8 mouse cellular contexts compared by ENCODE assay signal in genomic region chr6:144644711-144645110, GRCm38 (mm10).
A peak's percentile ranks its signal among the peaks of the same experiment; 100 is the strongest.
DNase-seq lines count a peak whose midpoint lies in the region; ATAC-seq and TF ChIP-seq lines count a peak whose summit lies in the region.

No protein-coding gene starts in this region.

- H3K36me3 ChIP-seq in heart, adult 2 months (ENCODE audit: control insufficient read depth, insufficient read depth, low read length) = no peaks in the 10 kb centered on the region
- no peaks in the 10 kb centered on the region for H3K36me3 ChIP-seq in heart, embryonic 10.5 days
- H3K36me3 ChIP-seq in CH12.LX (replicated peaks in 1 of 2; ENCODE audit: control insufficient read depth in 1 of 2, insufficient read depth in 1 of 2, low read length in 1 of 2) = no peaks in the 10 kb centered on the region
- H3K36me3 ChIP-seq in forebrain, embryonic 12.5 days (replicated peaks) = no peaks in the 10 kb centered on the region

- TF ChIP-seq POLR2A in heart, adult 2 months (IDR thresholded peaks at IDR 0.05; ENCODE audit: insufficient read depth, low read depth, low read length) = no peak
- no peak for TF ChIP-seq POLR2A in CH12.LX (IDR thresholded peaks at IDR 0.05; ENCODE audit: low read depth, low read length)

- H3K79me2 ChIP-seq in heart, adult 2 months (replicated peaks; ENCODE audit: control insufficient read depth, insufficient read depth, low read length) = no peaks in the 10 kb centered on the region
- no peaks in the 10 kb centered on the region for H3K79me2 ChIP-seq in CH12.LX (replicated peaks; ENCODE audit: control insufficient read depth, extremely low read depth, insufficient read depth, poor library complexity, severe bottlenecking)

- no peaks in the 10 kb centered on the region for H3K9me3 ChIP-seq in heart, embryonic 10.5 days
- peaks cover 2% of the 10 kb centered on the region for H3K9me3 ChIP-seq in CH12.LX (replicated peaks; ENCODE audit: low read length)
- H3K9me3 ChIP-seq in forebrain, embryonic 12.5 days = no peaks in the 10 kb centered on the region

- H3K9ac ChIP-seq in heart, adult 2 months (ENCODE audit: low read depth, low read length) = no peak overlapping the region
- no peak overlapping the region for H3K9ac ChIP-seq in CH12.LX (ENCODE audit: insufficient read depth, low read depth)
- no peak overlapping the region for H3K9ac ChIP-seq in forebrain, embryonic 12.5 days

- peak; percentile 64 for TF ChIP-seq RAD21 in CH12.LX (IDR thresholded peaks at IDR 0.05; ENCODE audit: low read depth, low read length)

- ATAC-seq in common myeloid progenitor, adult 5-6 weeks (replicated peaks; ENCODE audit: low read depth, poor library complexity, severe bottlenecking) = peak; percentile 62; the same call in 1 of the 2 replicates
- no peak for ATAC-seq in forebrain, embryonic 12.5 days (ENCODE audit: low FRiP score)

- H3K4me3 ChIP-seq in heart, adult 2 months = no peak overlapping the region
- H3K4me3 ChIP-seq in heart, embryonic 10.5 days = no peak overlapping the region
- H3K4me3 ChIP-seq in CH12.LX (replicated peaks in 1 of 3; ENCODE audit: low read depth in 2 of 3, low read length in 2 of 3, poor library complexity in 1 of 3) = no peak overlapping the region
- no peak overlapping the region for H3K4me3 ChIP-seq in forebrain, embryonic 12.5 days (replicated peaks)

- no peak overlapping the region for H3K4me2 ChIP-seq in CH12.LX (ENCODE audit: insufficient read depth, low read depth, poor library complexity, severe bottlenecking)
- H3K4me2 ChIP-seq in forebrain, embryonic 12.5 days = no peak overlapping the region

- peak; percentile 56 to 60 for DNase-seq in heart, adult 2 months
- DNase-seq in heart, embryonic 10.5 days (ENCODE audit: low spot score) = no peak
- peak; percentile 46 for DNase-seq in CH12.LX (ENCODE audit: extremely low read depth)
- peak; percentile 68 for DNase-seq in induced T-regulatory cell, adult 2 months (ENCODE audit: low read depth)
- DNase-seq in lung, postnatal 36 days = peak; percentile 86
- peak; percentile 59 for DNase-seq in thymus, postnatal 14 days

- H3K27me3 ChIP-seq in heart, adult 2 months (ENCODE audit: control insufficient read depth, insufficient read depth, low read length) = no peaks in the 10 kb centered on the region
- no peaks in the 10 kb centered on the region for H3K27me3 ChIP-seq in heart, embryonic 10.5 days (ENCODE audit: insufficient read depth, poor library complexity, severe bottlenecking)
- no peaks in the 10 kb centered on the region for H3K27me3 ChIP-seq in CH12.LX (replicated peaks)
- H3K27me3 ChIP-seq in forebrain, embryonic 12.5 days = peaks cover 7% of the 10 kb centered on the region; the same call in 1 of the 2 replicates

- H3K4me1 ChIP-seq in heart, adult 2 months (ENCODE audit: control insufficient read depth, insufficient read depth, low read length) = no peaks in the 10 kb centered on the region
- H3K4me1 ChIP-seq in heart, embryonic 10.5 days = peaks cover 29% of the 10 kb centered on the region; the same call in 1 of the 2 replicates
- no peaks in the 10 kb centered on the region for H3K4me1 ChIP-seq in CH12.LX (ENCODE audit: control insufficient read depth in 1 of 2, insufficient read depth in 2 of 2)
- peaks cover 19% of the 10 kb centered on the region for H3K4me1 ChIP-seq in forebrain, embryonic 12.5 days

- TF ChIP-seq CTCF in heart, adult 2 months (IDR thresholded peaks at IDR 0.05) = peak; percentile 76
- TF ChIP-seq CTCF in CH12.LX (conservative IDR thresholded peaks at IDR 0.05 in 1 of 2, IDR thresholded peaks at IDR 0.05 in 1 of 2; ENCODE audit: low read depth in 2 of 2, low read length in 2 of 2) = peak; percentile 56 to 67; a peak in 3 of 4 replicates

- in situ Hi-C loops in CH12.LX (cut with MboI; ENCODE audit: low pct_ligation_motif_present, low pct_unique_long_range_greater_than_20kb, low sequenced_read_pairs) = no loop called here

- no peak for TF ChIP-seq EP300 in heart, adult 2 months (IDR thresholded peaks at IDR 0.05; ENCODE audit: insufficient read depth, low read depth, low read length)
- no peak for TF ChIP-seq EP300 in CH12.LX (IDR thresholded peaks at IDR 0.05; ENCODE audit: low read length)

- dilution Hi-C loops in CH12.LX (cut with MboI; ENCODE audit: extremely low pct_ligation_motif_present, extremely low pct_unique_long_range_greater_than_20kb, low sequenced_read_pairs) = no loop called here

- WGBS in heart, adult 2 months = 37% methylated on average over 4 of the region's 4 CpGs
- 54% methylated on average over 4 of the region's 4 CpGs for WGBS in heart, embryonic 10.5 days
- WGBS in forebrain, embryonic 12.5 days = 66% methylated on average over 4 of the region's 4 CpGs

- no peak overlapping the region for H3K27ac ChIP-seq in heart, adult 2 months
- H3K27ac ChIP-seq in heart, embryonic 10.5 days = no peak overlapping the region
- H3K27ac ChIP-seq in CH12.LX (ENCODE audit: insufficient read depth, low read depth) = no peak overlapping the region
- no peak overlapping the region for H3K27ac ChIP-seq in forebrain, embryonic 12.5 days

- intact Hi-C loops in heart, adult 2 months (cut with DNase I) = loop anchor here (10.0 kb wide), 2 partner anchors 140 to 170 kb away; partner anchors contain the start of gene Sox5

TF ChIP-seq in CH12.LX, 34 proteins besides CTCF, POLR2A, EP300 and RAD21:
- no peak for TF ChIP-seq NRF1 (IDR thresholded peaks at IDR 0.05; ENCODE audit: low read depth, low read length)
- no peak for TF ChIP-seq KAT2A (IDR thresholded peaks at IDR 0.05; ENCODE audit: insufficient replicate concordance, low read length)
- TF ChIP-seq ZC3H11A (IDR thresholded peaks at IDR 0.05; ENCODE audit: low read depth, low read length) = peak; percentile 28; the same call in 1 of the 2 replicates
- TF ChIP-seq ZKSCAN1 (IDR thresholded peaks at IDR 0.05; ENCODE audit: borderline replicate concordance, low read depth, low read length) = no peak
- no peak for TF ChIP-seq E2F4 (IDR thresholded peaks at IDR 0.05; ENCODE audit: insufficient replicate concordance, low read depth, low read length)
- TF ChIP-seq SMC3 (IDR thresholded peaks at IDR 0.05; ENCODE audit: low read depth, low read length) = peak; percentile 81
- TF ChIP-seq CHD1 (IDR thresholded peaks at IDR 0.05; ENCODE audit: low read depth, low read length) = no peak
- TF ChIP-seq JUN (IDR thresholded peaks at IDR 0.05; ENCODE audit: insufficient read depth, low read depth, low read length) = no peak
- no peak for TF ChIP-seq JUND (conservative IDR thresholded peaks at IDR 0.05; ENCODE audit: low read depth, low read length)
- TF ChIP-seq USF2 (conservative IDR thresholded peaks at IDR 0.05; ENCODE audit: low read depth, low read length) = no peak
- TF ChIP-seq ZNF384 (IDR thresholded peaks at IDR 0.05; ENCODE audit: low read depth, low read length) = no peak
- no peak for TF ChIP-seq ZMIZ1 (IDR thresholded peaks at IDR 0.05; ENCODE audit: low read depth, low read length)
